Mouse (Mus musculus): ENCODE measurements around the gene Tpmt.

GRCm38 (mm10) chr13:46979836-46980490, 64.6 kb downstream of the Tpmt start:
- TF ChIP-seq TAL1 (IDR thresholded peaks at IDR 0.05; ENCODE audit: low read length) (no peak), GATA1 (IDR thresholded peaks at IDR 0.05; ENCODE audit: low read length) (no peak)

All from erythroblast, embryonic 14.5 days (primary cell).